Mouse (Mus musculus): ENCODE results near the gene Ptpro. TPM values are rescaled to one million over a fixed set of nuclear protein-coding genes. Genes with fewer than 3 reads are reported as not detected.
A peak's percentile ranks its signal among the peaks of the same experiment; 100 is the strongest.
"Not testable (repeated sequence)": the region's sequence is repeated elsewhere in the genome, so short reads cannot be mapped to it uniquely, and the experiment has no call there.

Gene Ptpro
- total RNA-seq, 2 experiments from 2014 or later, result 130 to 134 TPM

DNA sequence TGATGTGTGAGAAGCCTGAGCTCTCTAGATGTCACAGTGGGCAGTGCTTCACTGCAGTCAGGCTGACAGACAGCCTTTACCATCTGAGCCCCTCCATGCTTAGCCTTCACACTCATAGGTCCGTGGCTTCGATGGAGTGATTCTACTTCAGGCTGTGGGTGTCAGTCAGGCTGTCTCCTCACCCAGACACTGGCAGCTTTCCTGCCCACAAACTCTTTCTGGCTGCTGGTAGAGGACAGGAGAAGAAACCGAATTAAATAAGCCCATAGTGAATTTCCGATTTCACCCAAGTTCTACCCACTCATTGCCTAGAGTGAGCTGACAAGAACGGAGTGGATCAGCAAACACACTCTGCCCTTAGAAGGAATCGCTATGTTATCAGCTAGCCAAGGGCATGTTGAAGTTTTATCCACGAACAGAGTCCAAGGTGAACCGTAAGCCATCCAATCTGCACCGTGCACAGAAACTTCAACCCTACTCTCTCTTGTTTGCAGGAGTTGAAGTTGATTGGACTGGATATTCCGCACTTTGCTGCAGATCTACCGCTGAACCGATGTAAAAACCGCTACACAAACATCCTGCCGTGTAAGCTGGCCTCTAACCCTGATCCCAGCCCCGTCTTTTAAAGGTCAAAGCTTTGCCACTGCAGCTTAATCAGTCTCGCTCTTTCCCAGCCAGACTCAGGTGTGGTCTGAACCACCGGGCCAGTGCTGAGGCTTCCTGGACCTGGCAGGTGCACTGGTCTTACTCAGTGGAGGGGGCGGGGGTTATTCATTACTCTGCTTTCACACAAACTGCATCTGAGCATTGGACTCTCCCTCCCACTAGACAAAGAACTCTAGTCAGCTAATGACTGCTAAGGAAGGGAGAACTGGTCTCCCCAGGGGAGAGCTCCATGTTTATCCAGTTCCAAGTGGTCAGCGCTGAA lies 188.7 kb downstream of the Ptpro start:
- intact Hi-C loops (cut with DNase I), result no loop called here
- no peak for DNase-seq

- intact Hi-C loops (cut with DNase I), result no loop called here
- no peak for DNase-seq
Measured at GRCm38 (mm10) chr6:137443089-137443488, 191.0 kb downstream of the Ptpro start.

DNA sequence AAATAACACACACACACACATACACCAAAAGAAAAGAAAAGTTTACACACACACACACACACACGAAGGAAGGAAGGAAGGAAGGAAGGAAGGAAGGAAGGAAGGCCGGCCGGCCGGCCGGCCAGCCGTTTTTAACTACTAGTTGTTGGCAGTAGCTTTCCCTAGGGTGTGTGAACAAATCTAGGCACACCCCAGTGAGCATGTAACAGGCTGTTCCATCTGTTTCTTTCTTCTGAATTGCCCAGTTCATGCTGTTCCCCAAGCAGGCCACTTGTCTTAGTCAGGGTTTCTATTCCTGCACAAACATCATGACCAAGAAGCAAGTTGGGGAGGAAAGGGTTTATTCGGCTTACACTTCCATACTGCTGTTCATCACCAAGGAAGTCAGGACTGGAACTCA lies 194.0 kb downstream of the Ptpro start:
- intact Hi-C loops (cut with DNase I); DNase-seq: not testable (repeated sequence)

GRCm38 (mm10) chr6:137455537-137456041 lies 203.5 kb downstream of the Ptpro start:
- intact Hi-C loops (cut with DNase I), result loop anchor here (5.0 kb wide), 1 partner anchor 267 kb away; no protein-coding TSS in a partner anchor
- peak; percentile 47 for DNase-seq

GRCm38 (mm10) chr6:137456064-137456463 lies 203.9 kb downstream of the Ptpro start:
- no peak for DNase-seq
- intact Hi-C loops (cut with DNase I), result loop anchor here (5.0 kb wide), 1 partner anchor 266 kb away; no protein-coding TSS in a partner anchor

DNA sequence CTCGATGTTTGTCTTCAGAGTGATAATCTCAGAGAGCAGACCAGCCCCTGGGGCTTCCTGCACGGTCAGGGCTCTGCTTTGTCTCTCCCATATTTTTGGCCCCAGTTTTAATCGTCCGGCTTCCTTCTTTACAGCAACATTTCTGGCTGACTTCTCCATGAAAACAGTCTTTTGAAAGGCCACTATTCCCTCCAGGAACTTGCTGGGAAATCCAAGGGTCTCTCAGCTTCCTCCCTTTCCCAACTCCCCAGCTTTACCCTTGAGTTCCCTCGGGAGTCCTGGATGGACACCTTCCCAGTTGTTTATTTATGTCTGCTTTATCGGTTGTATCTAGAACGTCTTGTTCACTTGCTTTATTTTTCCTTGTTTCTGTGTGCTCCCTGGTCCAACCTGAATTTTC lies 205.1 kb downstream of the Ptpro start:
- DNase-seq, result no peak
- intact Hi-C loops (cut with DNase I), result loop anchor here (5.0 kb wide), 1 partner anchor 265 kb away; no protein-coding TSS in a partner anchor

DNA sequence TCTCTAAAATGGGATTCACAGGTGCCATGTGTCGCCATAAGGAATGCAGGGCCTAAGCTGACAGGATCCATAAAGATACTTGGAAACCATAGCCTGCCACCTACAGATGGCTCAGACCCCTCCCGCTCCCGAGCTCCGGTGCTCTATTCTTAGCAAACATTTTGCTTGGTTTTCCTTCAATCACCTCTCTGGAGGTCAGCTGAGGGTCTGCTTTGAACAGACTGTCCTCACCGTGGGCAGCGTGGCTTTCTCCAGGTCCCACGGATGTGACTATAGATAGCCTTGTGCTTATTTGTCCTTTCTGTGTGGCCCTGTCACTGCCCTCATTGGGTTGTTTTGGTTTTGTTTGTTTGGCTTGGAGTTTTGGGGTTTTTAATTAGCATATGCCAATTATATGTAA lies 206.0 kb downstream of the Ptpro start:
- peak; percentile 25 for DNase-seq
- intact Hi-C loops (cut with DNase I), result loop anchor here (5.0 kb wide), 1 partner anchor 264 kb away; no protein-coding TSS in a partner anchor

DNA sequence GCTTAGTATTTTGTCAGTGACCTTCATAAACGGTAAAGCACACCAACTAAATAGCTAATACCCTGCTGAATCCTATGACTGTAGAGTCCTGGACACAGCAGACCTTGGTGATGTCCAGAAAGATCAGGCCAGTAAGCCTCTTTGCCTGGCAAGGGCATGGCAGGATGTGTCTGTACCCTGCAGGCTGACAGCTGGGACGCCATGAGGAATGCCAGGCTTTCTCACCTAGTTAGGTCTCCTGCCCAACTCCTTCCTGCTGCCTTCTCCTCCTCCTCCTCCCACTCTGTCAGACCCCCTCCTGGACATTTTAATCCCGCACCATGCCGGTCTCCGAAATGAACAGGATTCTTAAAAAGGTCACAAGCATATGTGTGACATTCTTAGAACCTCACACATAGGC lies 211.7 kb downstream of the Ptpro start:
- DNase-seq, result peak; percentile 22
- intact Hi-C loops (cut with DNase I), result no loop called here

DNA sequence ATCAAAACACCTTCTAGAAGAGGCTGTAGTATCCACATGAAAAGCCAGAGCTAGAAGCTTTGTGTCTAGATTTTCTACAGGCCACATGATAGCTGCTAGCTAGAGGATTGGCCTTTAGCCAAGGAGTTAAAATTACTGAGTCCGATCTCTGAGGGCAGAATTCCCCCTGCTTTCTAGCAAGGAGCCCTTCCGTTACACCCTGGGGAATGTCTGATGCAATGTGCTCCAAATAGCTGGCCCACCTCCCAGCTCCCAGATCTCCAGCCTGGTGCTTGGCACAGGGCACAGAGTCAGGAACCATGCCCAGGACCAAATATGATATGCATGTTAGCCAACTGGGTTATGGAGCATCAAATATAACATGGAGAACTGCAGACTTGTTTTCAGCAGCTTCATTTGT lies 213.1 kb downstream of the Ptpro start:
- intact Hi-C loops (cut with DNase I), result no loop called here

GRCm38 (mm10) chr6:137466256-137466655 lies 214.1 kb downstream of the Ptpro start:
- DNase-seq, result peak; percentile 19
- intact Hi-C loops (cut with DNase I), result no loop called here

More for the DNA sequence above, 213.1 kb downstream of the Ptpro start:
- peak; percentile 91 for DNase-seq

GRCm38 (mm10) chr6:137467696-137468095 lies 215.6 kb downstream of the Ptpro start:
- intact Hi-C loops (cut with DNase I), result no loop called here
- DNase-seq, result no peak

DNA sequence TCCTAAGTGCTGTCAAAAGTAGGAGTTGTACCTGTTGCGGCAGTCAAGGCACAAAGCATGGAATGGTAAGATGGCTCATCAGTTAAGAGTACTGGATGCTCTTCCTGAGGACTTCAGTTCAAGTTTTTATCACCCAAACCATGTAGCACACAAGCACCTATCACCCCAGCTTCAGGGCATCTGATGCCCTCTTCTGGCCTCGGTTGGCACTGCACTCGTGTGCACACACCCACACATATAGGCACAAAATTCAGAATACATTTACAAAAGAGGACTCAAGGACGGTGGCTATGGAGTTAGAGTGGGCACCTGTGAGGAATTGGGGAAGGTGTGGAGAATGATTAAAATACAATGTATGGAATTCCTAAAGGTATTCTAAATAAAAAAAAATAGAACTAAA lies 217.4 kb downstream of the Ptpro start:
- DNase-seq, result no peak
- intact Hi-C loops (cut with DNase I), result no loop called here

DNA sequence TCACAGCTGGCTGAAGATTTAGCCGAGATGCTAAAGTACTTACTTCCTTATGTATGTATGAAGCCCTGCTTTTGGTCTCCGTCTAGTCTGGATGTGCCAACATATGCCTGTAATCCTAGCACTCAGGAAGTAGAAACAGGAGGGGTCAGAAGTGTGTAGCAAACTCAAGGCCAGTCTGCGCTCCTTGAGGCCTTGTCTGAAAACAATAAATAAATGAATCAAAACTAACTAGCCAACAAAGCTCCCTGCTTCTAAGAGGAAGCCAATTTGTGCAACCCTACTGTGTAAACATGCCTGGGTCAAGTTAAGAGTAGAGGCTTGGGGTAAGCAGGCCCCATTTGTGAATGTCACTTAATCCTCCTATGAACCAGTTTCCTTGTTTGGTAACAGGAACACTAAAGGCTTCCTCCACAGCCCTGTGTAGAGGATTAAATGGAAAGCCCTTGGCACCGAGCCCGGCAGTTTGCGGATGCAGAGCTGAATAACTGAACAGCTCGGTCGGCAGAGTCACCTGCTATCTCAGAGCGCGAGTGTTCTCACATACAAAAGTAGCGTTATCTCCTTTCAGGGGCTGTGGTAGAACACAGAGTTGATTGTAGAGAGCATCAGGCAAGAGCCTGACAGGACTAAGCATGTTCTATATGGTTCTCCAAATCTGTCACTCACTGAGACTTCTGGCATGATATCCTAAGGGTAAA lies 218.9 kb downstream of the Ptpro start:
- intact Hi-C loops (cut with DNase I), result no loop called here
- peak; percentile 92 for DNase-seq

DNA sequence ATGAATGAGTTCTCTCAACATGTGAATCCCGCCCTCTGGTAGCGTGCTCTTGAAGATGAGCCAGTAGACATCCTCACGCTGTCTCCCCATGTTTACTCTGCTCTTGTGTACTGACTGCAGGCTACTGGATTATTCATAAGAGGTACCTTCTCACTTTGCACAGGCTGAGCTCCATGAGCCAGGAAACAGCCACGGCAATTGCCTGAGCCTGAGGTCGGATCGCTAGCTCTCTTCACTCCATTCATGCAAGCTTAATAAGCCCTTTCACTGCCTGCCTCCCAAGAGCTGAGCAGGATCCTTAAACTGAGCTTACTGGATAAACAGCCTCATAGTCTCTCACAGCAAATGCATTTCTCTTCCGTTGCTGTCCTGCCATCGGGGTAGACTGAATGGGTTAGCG lies 220.0 kb downstream of the Ptpro start:
- intact Hi-C loops (cut with DNase I), result no loop called here
- DNase-seq, result no peak

- intact Hi-C loops (cut with DNase I), result no loop called here
- no peak for DNase-seq
Measured at GRCm38 (mm10) chr6:137473433-137473832, 221.3 kb downstream of the Ptpro start.

GRCm38 (mm10) chr6:137475695-137476094 lies 223.6 kb downstream of the Ptpro start:
- DNase-seq; intact Hi-C loops (cut with DNase I): not testable (repeated sequence)

DNA sequence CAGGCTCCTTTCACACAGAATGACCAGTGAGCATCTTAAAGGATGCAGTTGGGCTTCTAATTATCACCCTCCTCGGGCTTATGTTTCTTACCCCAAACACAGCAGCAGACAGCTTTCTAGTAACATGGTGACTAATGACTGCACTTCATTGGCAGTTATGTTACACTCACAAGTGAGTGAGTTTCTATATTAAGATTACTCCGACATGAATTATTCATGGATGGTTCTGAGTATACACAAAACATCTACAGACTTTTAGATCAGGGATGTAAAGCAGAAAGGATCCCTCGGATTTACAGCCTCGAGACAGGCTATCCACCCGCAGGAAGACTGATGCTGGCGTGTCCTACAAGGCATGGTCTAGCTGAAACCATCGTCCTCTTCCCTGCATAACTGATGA lies 230.8 kb downstream of the Ptpro start:
- no peak for DNase-seq

GRCm38 (mm10) chr6:137487443-137487842 lies 235.3 kb downstream of the Ptpro start:
- intact Hi-C loops (cut with DNase I), result no loop called here
- no peak for DNase-seq

More for the DNA sequence above, 230.8 kb downstream of the Ptpro start:
- intact Hi-C loops (cut with DNase I), result no loop called here

DNA sequence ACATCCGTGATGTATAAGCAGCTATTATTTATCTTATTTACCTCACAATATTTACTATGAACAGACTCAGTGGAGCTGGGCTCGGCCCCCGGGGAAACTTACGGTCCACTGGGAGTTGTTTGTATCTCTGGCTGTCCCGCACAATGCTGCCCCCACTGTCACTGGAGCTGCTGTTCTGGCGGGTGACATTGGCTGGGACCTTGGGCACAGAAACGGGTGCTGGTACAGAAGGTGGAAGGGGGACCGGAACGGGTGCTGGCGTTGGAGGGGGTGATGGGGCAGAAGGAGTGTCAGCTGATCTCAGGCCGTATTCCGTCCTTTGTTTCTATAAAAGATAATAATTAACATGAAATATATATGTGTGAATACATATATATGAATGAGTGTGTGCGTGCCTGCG lies 238.0 kb downstream of the Ptpro start:
- intact Hi-C loops (cut with DNase I), result loop anchor here (10.0 kb wide), 1 partner anchor 155 kb away; no protein-coding TSS in a partner anchor
- no peak for DNase-seq

DNA sequence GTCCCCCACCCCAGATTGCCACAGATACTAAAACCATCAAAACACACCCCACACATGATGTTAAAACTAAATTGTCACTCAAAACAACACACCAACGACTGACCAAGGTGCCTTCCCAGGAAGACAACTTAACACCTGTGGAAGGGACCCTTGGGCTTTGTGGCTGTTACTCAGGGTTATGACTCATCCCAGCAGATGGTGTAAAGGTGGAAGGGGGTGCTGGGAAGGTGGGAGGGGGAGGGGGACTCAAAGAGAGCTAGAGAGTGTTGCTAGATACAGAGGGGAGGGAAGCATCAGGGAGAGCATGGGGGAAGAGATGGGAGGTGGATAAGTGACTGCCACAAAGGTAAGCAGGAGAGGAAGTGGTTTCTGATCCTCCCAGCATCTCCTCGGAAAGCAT lies 239.5 kb downstream of the Ptpro start:
- intact Hi-C loops (cut with DNase I), result loop anchor here (10.0 kb wide), 1 partner anchor 153 kb away; no protein-coding TSS in a partner anchor
- no peak for DNase-seq

DNA sequence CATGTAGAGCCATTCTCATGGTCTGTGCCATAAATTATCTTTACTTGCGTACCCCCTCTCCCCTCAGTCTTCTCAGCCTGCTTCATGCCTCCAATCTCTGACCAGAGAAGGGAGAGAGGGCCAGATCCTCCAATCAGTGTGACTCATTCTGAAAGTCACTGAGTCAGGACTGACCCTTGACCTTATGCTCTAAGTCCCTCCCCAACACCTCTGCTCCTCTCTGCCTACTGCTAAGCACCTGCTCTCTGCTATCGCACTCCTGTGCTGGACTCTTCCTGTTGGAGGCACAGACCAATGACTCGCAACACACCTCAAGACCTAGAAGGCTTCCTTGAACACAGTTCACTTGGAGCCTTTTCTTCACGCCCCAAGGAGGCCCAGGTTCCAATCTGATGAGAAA lies 240.5 kb downstream of the Ptpro start:
- no peak for DNase-seq
- intact Hi-C loops (cut with DNase I), result loop anchor here (10.0 kb wide), 1 partner anchor 152 kb away; no protein-coding TSS in a partner anchor
